Mouse (Mus musculus) midbrain, embryonic 14.5 days (tissue): Measurements from ENCODE around the gene Wfdc15a. TPM values are rescaled to one million over a fixed set of nuclear protein-coding genes. Genes with fewer than 3 reads are reported as not detected.

Experiments used
- ATAC-seq: fragments of 200-750 bp; cut with Nextera tagmentation; 2 replicates; pipeline ENCODE4 v1.8.0; 2017; ENCODE audit warnings: moderate number of reproducible peaks, moderate library complexity; ENCODE audit not compliant: low FRiP score, low TSS enrichment
- DNase-seq: peaks from one replicate; pipeline ENCODE4 v3.0.0-alpha.2; 2015
- H3K27ac ChIP-seq: fragments of 300-500 bp; sonication (generic); replicated peaks from 2 replicates; pipeline ENCODE4 v1.5.1; 2014; ENCODE audit warnings: mild to moderate bottlenecking, low read depth, low read length, moderate library complexity
- H3K27me3 ChIP-seq: fragments of 300-500 bp; sonication (generic); 2 replicates; pipeline ENCODE4 v1.6.1; 2014; ENCODE audit warnings: low read length, control low read depth, mixed read lengths; ENCODE audit not compliant: control insufficient read depth, insufficient read depth
- H3K36me3 ChIP-seq: fragments of 300-500 bp; sonication (generic); 2 replicates; pipeline ENCODE4 v1.6.1; 2014; ENCODE audit warnings: low read length, control low read depth; ENCODE audit not compliant: control insufficient read depth, insufficient read depth
- H3K4me1 ChIP-seq: fragments of 300-500 bp; sonication (generic); 2 replicates; pipeline ENCODE4 v1.6.1; 2014; ENCODE audit warnings: mild to moderate bottlenecking, antibody characterized with exemption, low read length, control low read depth; ENCODE audit not compliant: control insufficient read depth, insufficient read depth
- H3K4me2 ChIP-seq: fragments of 300-500 bp; sonication (generic); 2 replicates; pipeline ENCODE4 v1.6.1; 2014; ENCODE audit warnings: mild to moderate bottlenecking, low read length, moderate library complexity
- H3K4me3 ChIP-seq: fragments of 300-500 bp; sonication (generic); replicated peaks from 2 replicates; pipeline ENCODE4 v1.5.1; 2014; ENCODE audit warnings: low read depth, low read length
- H3K9ac ChIP-seq: fragments of 300-500 bp; sonication (generic); replicated peaks from 2 replicates; pipeline ENCODE4 v1.6.1; 2014; ENCODE audit warnings: mild to moderate bottlenecking, low read length, moderate library complexity
- H3K9me3 ChIP-seq: fragments of 300-500 bp; sonication (generic); 2 replicates; pipeline ENCODE4 v1.6.1; 2016; ENCODE audit warnings: low read length, control low read depth, mixed read lengths; ENCODE audit not compliant: control insufficient read depth
- WGBS: fragments of 180-500 bp; shearing (Covaris S2); extraction: QIAGEN DNeasy Blood & Tissue Kit; methylation state at CpG from one replicate; pipeline ENCODE4 v1.1.7; 2014; 5-methylcytosine and 5-hydroxymethylcytosine counted together
- polyA plus RNA-seq: library from polyadenylated mRNA; unstranded; fragments of >200 nt; fragmentation: Nextera tagmentation; extraction: Ambion mirVana; gene quantifications from 2 replicates; pipeline ENCODE4 v1.2.1, GENCODE M21; 2014

Gene Wfdc15a
- not detected in 2 replicates for polyA plus RNA-seq

DNA sequence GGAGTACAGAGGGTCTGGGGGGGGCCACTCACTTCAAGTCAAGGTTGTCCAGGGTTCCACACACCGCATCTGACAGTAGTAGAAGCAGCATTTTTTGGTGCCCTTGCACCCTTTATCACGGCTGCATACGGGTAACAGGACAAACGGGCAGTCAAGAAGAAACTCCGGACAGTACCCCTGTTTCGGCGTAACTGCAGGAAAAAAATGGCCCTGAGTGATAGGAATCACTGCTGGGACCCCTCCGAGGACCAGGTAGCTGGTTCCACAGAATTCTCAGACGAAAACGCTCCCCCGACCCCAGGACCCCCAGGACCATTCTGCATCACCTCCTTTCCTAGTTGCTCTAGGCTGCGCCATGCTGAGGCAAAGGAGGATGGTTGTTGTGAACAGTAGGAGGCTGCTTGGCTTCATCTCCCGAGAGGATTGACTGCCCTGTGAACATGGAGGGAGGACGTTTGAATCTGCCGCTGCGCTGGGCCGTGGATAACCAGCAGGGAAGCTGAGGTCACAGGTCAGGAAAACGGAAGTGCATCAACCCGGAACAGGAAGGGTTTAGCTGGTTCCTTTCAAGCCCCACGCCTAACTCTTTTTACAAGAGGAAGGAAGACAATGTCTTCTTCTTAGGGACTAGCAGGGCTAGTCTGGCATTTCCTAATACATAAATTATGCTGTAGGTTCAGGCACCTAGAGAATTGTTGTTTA lies at the start of gene Wfdc15a:
Gene Wfdc15a, minus strand, starts transcription at position 505 of the 702 bp plus-strand sequence.
- Histone ChIP-seq H3K4me2 (no peak within 1 kb of the TSS), H3K36me3 (no peaks in the 10 kb centered on the region), H3K4me3 (no peak within 1 kb of the TSS), H3K27ac (no peak within 1 kb of the TSS), H3K27me3 (no peaks in the 10 kb centered on the region), H3K9me3 (no peaks in the 10 kb centered on the region), H3K9ac (no peak within 1 kb of the TSS), H3K4me1 (no peaks in the 10 kb centered on the region)
- whole genome bisulfite sequencing, result 76% methylated on average over 20 of the region's 20 CpGs
- no peak for DNase-seq
- ATAC-seq, result no peak

DNA sequence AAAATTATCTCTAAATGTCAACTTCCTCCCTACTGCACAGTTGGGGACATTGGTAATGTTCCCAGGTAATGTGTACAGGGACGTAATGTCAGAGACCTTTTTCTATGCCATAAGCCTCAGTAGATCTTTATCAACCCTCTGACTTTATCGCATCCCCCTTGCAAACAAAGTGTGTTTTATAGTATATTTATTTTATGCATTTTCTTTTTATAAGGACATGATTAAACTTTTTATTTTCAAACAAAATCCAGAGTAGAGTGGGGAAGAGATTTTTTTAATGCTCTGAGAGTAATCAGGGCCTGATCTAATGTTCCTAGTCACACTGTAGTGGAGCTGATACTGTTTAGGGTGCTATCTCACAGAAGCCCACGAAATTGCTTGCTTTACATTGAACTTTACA lies 38.4 kb upstream of the Wfdc15a start, which contains the start of gene Svs2:
Gene Svs2, minus strand, starts transcription at position 101 of the 400 bp plus-strand sequence.
- H3K4me2 ChIP-seq, result no peak within 1 kb of the TSS
- no peak for DNase-seq
- no peak within 1 kb of the TSS for H3K27ac ChIP-seq
- no peaks in the 10 kb centered on the region for H3K9me3 ChIP-seq
- H3K27me3 ChIP-seq, result no peaks in the 10 kb centered on the region
- ATAC-seq, result no peak
- H3K4me3 ChIP-seq, result no peak within 1 kb of the TSS
- no peaks in the 10 kb centered on the region for H3K4me1 ChIP-seq
- H3K9ac ChIP-seq, result no peak within 1 kb of the TSS
- 86% methylated on average over 3 of the region's 3 CpGs for WGBS
- no peaks in the 10 kb centered on the region for H3K36me3 ChIP-seq

DNA sequence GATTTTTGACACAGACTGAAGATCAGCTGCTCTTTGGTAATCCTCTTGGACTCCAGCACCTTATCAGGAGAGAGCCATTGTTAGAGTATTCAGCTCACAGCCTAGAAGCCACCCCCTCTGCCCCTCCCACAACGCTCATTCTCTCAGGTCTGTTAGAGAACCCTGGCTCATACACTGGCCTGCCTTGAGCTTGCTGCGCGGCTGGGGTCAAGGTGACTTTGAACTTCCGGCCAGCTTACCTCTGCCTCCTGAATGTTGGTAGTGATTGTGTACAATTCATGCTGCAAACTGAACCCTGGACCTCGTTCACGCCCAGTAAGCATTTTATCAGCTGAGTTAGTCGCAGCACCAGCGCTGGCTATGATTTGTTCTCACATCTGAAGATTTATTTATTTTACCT lies 32.7 kb upstream of the Wfdc15a start:
- H3K36me3 ChIP-seq, result no peaks in the 10 kb centered on the region
- no peaks in the 10 kb centered on the region for H3K27me3 ChIP-seq
- H3K4me3 ChIP-seq, result no peak overlapping the region
- H3K27ac ChIP-seq, result no peak overlapping the region
- 92% methylated on average over 8 of the region's 8 CpGs for WGBS
- no peak overlapping the region for H3K9ac ChIP-seq
- no peak overlapping the region for H3K4me2 ChIP-seq
- no peaks in the 10 kb centered on the region for H3K9me3 ChIP-seq
- ATAC-seq (no peak), DNase-seq (no peak)
- H3K4me1 ChIP-seq, result no peaks in the 10 kb centered on the region

DNA sequence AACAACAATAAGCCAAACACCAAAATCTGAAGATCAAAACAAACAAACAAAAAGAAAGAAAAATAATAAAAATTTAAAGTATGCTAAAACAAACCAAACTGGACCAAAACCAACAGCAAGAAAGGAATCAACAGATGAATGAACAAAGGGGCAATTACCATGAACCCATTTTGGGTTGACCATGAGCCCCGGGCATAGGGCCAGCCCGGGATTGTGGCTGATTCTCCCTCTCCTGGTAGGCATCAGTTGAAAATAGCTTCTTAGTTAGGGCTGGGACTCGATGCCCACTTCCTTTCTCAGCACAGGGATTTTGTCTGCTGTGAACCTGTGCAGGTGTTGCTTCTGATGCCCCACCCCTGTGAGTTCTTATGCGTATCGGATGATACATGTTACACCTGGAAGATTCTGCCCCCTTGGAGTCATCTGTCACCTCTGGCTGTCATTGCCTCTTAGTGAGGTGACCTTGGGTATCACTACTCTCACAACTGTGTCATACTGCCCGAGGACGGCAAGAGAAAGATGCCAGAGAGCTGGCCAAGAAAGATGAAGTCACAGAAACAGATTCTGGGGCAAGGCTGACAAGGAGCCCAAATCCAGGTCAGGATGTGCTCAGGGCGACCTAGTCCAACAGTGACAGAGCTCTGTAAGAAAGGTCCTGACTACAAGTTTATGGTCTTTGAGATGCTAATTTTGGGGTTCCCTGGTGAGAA lies 28.6 kb upstream of the Wfdc15a start:
- Histone ChIP-seq H3K4me1 (no peaks in the 10 kb centered on the region), H3K9ac (no peak overlapping the region), H3K36me3 (no peaks in the 10 kb centered on the region), H3K9me3 (no peaks in the 10 kb centered on the region), H3K27ac (no peak overlapping the region), H3K4me2 (no peak overlapping the region), H3K4me3 (no peak overlapping the region), H3K27me3 (no peaks in the 10 kb centered on the region)
- ATAC-seq (no peak), DNase-seq (no peak)
- WGBS, result 85% methylated on average over 8 of the region's 8 CpGs

DNA sequence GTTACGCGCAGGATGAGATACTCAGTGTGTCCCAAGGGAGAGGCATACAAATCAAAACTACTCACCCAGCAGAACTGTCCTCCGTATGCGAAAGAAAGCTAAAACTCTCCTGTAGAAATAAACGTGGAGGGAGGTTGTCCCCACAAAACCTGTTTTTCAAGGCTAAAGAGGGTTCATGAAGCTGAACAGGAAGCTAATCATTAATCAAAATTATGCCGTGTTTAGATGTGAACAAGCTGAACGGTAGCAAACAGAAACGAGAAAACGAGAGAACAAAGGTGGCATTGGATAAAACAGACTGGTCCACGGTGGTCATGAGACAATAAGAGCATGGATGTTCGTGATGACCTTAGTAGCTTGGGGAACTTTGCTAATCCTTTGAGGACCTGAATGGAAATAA lies 21.6 kb upstream of the Wfdc15a start, which contains the start of gene Wfdc15b:
Gene Wfdc15b, minus strand, starts transcription at position 139 of the 400 bp plus-strand sequence.
- WGBS, result 87% methylated on average over 11 of the region's 11 CpGs
- ATAC-seq, result no peak
- H3K4me3 ChIP-seq, result no peak within 1 kb of the TSS

DNA sequence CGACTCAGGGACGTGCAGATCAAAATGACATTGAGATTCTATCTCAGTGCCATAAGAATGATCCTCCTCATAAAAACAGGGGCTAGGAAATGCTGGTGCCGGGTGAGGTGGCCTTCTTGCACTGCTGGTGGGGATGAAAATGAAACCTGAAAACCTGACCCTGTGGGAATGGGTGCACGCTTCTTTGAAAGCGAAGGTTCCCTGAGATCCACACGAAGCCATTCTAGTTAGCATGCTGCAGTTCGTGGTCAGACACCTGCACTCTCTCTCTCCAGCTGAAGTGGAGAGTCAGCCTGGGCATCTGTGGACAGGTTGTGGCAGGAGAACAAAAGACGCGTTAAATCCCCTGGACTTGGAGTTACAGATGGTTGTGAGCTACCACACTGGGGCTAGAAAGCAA lies 19.4 kb upstream of the Wfdc15a start:
- no peaks in the 10 kb centered on the region for H3K27me3 ChIP-seq
- H3K4me1 ChIP-seq, result no peaks in the 10 kb centered on the region
- H3K4me3 ChIP-seq, result no peak overlapping the region
- 85% methylated on average over 9 of the region's 9 CpGs for WGBS
- DNase-seq (no peak), ATAC-seq (no peak)
- H3K9ac ChIP-seq, result no peak overlapping the region
- no peaks in the 10 kb centered on the region for H3K36me3 ChIP-seq
- H3K9me3 ChIP-seq, result no peaks in the 10 kb centered on the region
- no peak overlapping the region for H3K4me2 ChIP-seq
- no peak overlapping the region for H3K27ac ChIP-seq

More for the DNA sequence above, 21.6 kb upstream of the Wfdc15a start, which contains the start of gene Wfdc15b:
- Histone ChIP-seq H3K36me3 (no peaks in the 10 kb centered on the region), H3K27ac (no peak within 1 kb of the TSS), H3K4me1 (no peaks in the 10 kb centered on the region), H3K9me3 (no peaks in the 10 kb centered on the region), H3K9ac (no peak within 1 kb of the TSS), H3K27me3 (no peaks in the 10 kb centered on the region), H3K4me2 (no peak within 1 kb of the TSS)
- DNase-seq, result no peak

DNA sequence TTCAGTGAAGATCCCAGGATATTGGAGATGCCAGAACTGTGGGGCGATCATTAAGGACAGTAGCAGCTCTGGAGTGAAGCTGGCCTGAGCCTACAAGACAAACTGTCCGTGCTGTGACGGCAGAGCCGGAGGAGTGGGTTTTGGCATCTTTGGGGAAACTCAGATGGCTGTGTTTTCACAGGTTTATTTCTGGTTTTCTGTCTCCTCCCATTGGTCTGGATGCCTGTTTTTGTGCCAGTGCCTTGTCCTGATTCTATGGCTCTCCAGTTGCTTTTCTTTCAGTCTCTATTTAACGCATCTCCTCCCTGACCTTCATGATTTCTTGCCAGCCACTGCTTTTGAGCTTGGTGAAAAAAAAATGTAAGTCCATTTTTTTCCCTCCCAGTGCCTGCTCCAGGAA lies 12.8 kb upstream of the Wfdc15a start:
- Histone ChIP-seq H3K36me3 (no peaks in the 10 kb centered on the region), H3K27ac (no peak overlapping the region), H3K4me1 (no peaks in the 10 kb centered on the region), H3K9me3 (no peaks in the 10 kb centered on the region), H3K4me2 (no peak overlapping the region), H3K27me3 (no peaks in the 10 kb centered on the region), H3K9ac (no peak overlapping the region), H3K4me3 (no peak overlapping the region)
- 87% methylated on average over 5 of the region's 5 CpGs for WGBS
- ATAC-seq, result no peak
- DNase-seq, result no peak

DNA sequence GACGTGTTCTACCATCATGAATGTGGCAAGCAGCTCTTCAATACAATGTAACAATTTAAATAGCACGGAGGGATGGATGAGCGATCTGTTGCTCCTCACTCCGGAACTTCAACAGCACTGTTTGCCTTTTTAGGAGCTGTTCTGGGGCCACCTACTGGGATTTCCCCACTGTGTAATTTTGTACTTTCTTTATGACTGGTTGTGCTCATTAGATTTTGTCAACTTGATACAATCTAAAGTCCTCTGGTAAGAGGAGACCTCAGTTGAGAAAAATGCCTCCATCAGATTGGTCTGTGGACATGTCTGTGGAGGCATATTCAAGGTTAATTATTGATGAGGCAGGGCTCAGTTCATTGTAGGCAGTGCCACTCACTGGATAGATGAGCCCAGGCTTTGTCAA lies 11.0 kb upstream of the Wfdc15a start:
- Histone ChIP-seq H3K27me3 (no peaks in the 10 kb centered on the region), H3K27ac (no peak overlapping the region), H3K4me3 (no peak overlapping the region), H3K36me3 (no peaks in the 10 kb centered on the region), H3K4me2 (no peak overlapping the region), H3K9me3 (no peaks in the 10 kb centered on the region), H3K4me1 (no peaks in the 10 kb centered on the region), H3K9ac (no peak overlapping the region)
- WGBS, result 81% methylated on average over 4 of the region's 4 CpGs
- no peak for ATAC-seq
- no peak for DNase-seq

DNA sequence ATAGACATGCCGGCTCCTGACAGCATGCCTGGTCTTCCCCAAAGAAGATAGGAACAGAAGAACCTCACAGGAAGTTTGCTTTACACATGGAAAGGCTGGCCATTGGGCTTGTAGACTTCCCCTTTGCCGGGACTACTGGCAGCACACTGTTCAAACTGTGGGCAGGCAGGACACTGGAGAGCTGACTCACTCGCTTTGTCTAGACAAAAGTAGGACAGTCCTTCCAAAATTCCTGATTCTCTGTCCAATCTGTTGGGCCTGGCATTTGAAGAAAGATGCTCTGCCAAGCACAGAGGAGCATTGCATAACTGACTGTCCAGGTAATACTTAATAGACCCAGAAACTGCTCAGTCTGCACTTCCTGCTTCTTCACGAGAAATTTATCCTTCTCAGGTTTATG lies 6.7 kb upstream of the Wfdc15a start:
- H3K36me3 ChIP-seq, result no peaks in the 10 kb centered on the region
- ATAC-seq (no peak), DNase-seq (no peak)
- no peak overlapping the region for H3K4me3 ChIP-seq
- no peaks in the 10 kb centered on the region for H3K27me3 ChIP-seq
- 85% methylated on average over 4 of the region's 4 CpGs for WGBS
- no peaks in the 10 kb centered on the region for H3K9me3 ChIP-seq
- no peak overlapping the region for H3K9ac ChIP-seq
- H3K4me2 ChIP-seq, result no peak overlapping the region
- H3K27ac ChIP-seq, result no peak overlapping the region
- H3K4me1 ChIP-seq, result no peaks in the 10 kb centered on the region
